Mouse (Mus musculus): ENCODE results near the gene Krt80. TPM values are rescaled to one million over a fixed set of nuclear protein-coding genes. Genes with fewer than 3 reads are reported as not detected.

Krt80 gene
- total RNA-seq, 2 experiments from 2014 or later = 0.12 to 0.18 TPM

- no peak for TF ChIP-seq CTCF (conservative IDR thresholded peaks at IDR 0.05)
- DNase-seq (ENCODE audit: low spot score in 2 of 2) = no peak
- Histone ChIP-seq H3K27ac (no peak overlapping the region), H3K4me3 (no peak overlapping the region)
Observed at GRCm38 (mm10) chr15:101371141-101371985, 1.4 kb upstream of the Krt80 start.

GRCm38 (mm10) chr15:101369382-101370100 lies 421 bp downstream of the Krt80 start:
- no peak overlapping the region for H3K27ac ChIP-seq
- TF ChIP-seq CTCF (conservative IDR thresholded peaks at IDR 0.05) = no peak
- no peak overlapping the region for H3K4me3 ChIP-seq
- no peak for DNase-seq (ENCODE audit: low spot score in 2 of 2)

GRCm38 (mm10) chr15:101368502-101369381 lies 1.2 kb downstream of the Krt80 start:
- H3K27ac ChIP-seq = no peak overlapping the region
- H3K4me3 ChIP-seq = no peak overlapping the region
- DNase-seq (ENCODE audit: low spot score in 2 of 2) = no peak
- TF ChIP-seq CTCF (conservative IDR thresholded peaks at IDR 0.05) = no peak

GRCm38 (mm10) chr15:101368015-101368414 lies 1.9 kb downstream of the Krt80 start:
- no peak for DNase-seq (ENCODE audit: low spot score in 2 of 2)
- Histone ChIP-seq H3K4me3 (no peak overlapping the region), H3K27ac (no peak overlapping the region)
- TF ChIP-seq CTCF (conservative IDR thresholded peaks at IDR 0.05) = no peak

- H3K4me3 ChIP-seq = no peak overlapping the region
- TF ChIP-seq CTCF (conservative IDR thresholded peaks at IDR 0.05) = no peak
- no peak overlapping the region for H3K27ac ChIP-seq
- DNase-seq (ENCODE audit: low spot score in 2 of 2) = no peak
Observed at GRCm38 (mm10) chr15:101367497-101367896, 2.5 kb downstream of the Krt80 start.

- H3K27ac ChIP-seq = no peak overlapping the region
- no peak for DNase-seq (ENCODE audit: low spot score in 2 of 2)
- H3K4me3 ChIP-seq = no peak overlapping the region
- no peak for TF ChIP-seq CTCF (conservative IDR thresholded peaks at IDR 0.05)
Observed at GRCm38 (mm10) chr15:101366926-101367325, 3.0 kb downstream of the Krt80 start.

- DNase-seq (ENCODE audit: low spot score in 2 of 2) = no peak
Observed at GRCm38 (mm10) chr15:101366482-101366881, 3.5 kb downstream of the Krt80 start.

GRCm38 (mm10) chr15:101365721-101366120 lies 4.2 kb downstream of the Krt80 start:
- no peak for TF ChIP-seq CTCF (conservative IDR thresholded peaks at IDR 0.05)
- no peak for DNase-seq (ENCODE audit: low spot score in 2 of 2)
- H3K4me3 ChIP-seq = no peak overlapping the region
- H3K27ac ChIP-seq = no peak overlapping the region

More at GRCm38 (mm10) chr15:101366482-101366881, 3.5 kb downstream of the Krt80 start:
- TF ChIP-seq CTCF (conservative IDR thresholded peaks at IDR 0.05) = no peak
- Histone ChIP-seq H3K27ac (no peak overlapping the region), H3K4me3 (no peak overlapping the region)

GRCm38 (mm10) chr15:101364891-101365671 lies 4.9 kb downstream of the Krt80 start:
- DNase-seq (ENCODE audit: low spot score in 2 of 2) = no peak
- H3K27ac ChIP-seq = no peak overlapping the region
- no peak overlapping the region for H3K4me3 ChIP-seq
- TF ChIP-seq CTCF (conservative IDR thresholded peaks at IDR 0.05) = no peak

- TF ChIP-seq CTCF (conservative IDR thresholded peaks at IDR 0.05) = no peak
- Histone ChIP-seq H3K4me3 (no peak overlapping the region), H3K27ac (no peak overlapping the region)
- DNase-seq (ENCODE audit: low spot score in 2 of 2) = no peak
Observed at GRCm38 (mm10) chr15:101364425-101364824, 5.5 kb downstream of the Krt80 start.

GRCm38 (mm10) chr15:101363933-101364332 lies 6.0 kb downstream of the Krt80 start:
- H3K27ac ChIP-seq = no peak overlapping the region
- H3K4me3 ChIP-seq = no peak overlapping the region
- TF ChIP-seq CTCF (conservative IDR thresholded peaks at IDR 0.05) = no peak
- DNase-seq (ENCODE audit: low spot score in 2 of 2) = no peak

- no peak for DNase-seq (ENCODE audit: low spot score in 2 of 2)
- no peak overlapping the region for H3K4me3 ChIP-seq
- TF ChIP-seq CTCF (conservative IDR thresholded peaks at IDR 0.05) = no peak
- H3K27ac ChIP-seq = no peak overlapping the region
Observed at GRCm38 (mm10) chr15:101362393-101363010, 7.5 kb downstream of the Krt80 start.

All from layer of hippocampus, adult 2 months (tissue).